Mouse (Mus musculus) left cerebral cortex, postnatal 14 days (tissue): ENCODE measurements around the gene Agpat2. TPM values are rescaled to one million over a fixed set of nuclear protein-coding genes. Genes with fewer than 3 reads are reported as not detected.
A peak's percentile ranks its signal among the peaks of the same experiment; 100 is the strongest.

ENCODE experiments used
- DNase-seq, 2 experiments: peaks; one replicate each; pipeline ENCODE4 v3.0.0; 2021 to 2022; ENCODE audit warnings: low spot score in 2 of 2, mixed read lengths in 1 of 2
- intact Hi-C: fragments of 180-260 bp; cut with DNase I; formaldehyde crosslinking; loops from one replicate; pipeline ENCODE4 v1.15.1; 2025
- long read RNA-seq, 2 experiments: library from polyadenylated mRNA; stranded (forward); transcript quantifications; one replicate each; pipeline ENCODE4 v2.0.0; 2021
- total RNA-seq, 2 experiments: library from RNA; stranded (reverse); gene quantifications; 2 replicates each; pipeline ENCODE4 v1.2.3; 2021

The Agpat2 gene
- total RNA-seq: 1 to 10 TPM in 1 of 2 experiments, under 1 TPM in 1; 0.72 to 1.3 TPM
- long read RNA-seq, experiment 1, partial matches to known transcripts: 0 of 2 reads
- long read RNA-seq, experiment 1, other reads (novel, unspliced or antisense): 0 of 2 reads
- long read RNA-seq, experiment 2, partial matches to known transcripts: 0 of 1 reads
- long read RNA-seq, experiment 2, other reads (novel, unspliced or antisense): 0 of 1 reads

GRCm38 (mm10) chr2:26603720-26604671 is at the start of gene Agpat2:
Gene Agpat2 (minus strand): TSS chr2:26604417.
- intact Hi-C loops: no loop called here
- DNase-seq: peak; percentile 22 to 60

DNA sequence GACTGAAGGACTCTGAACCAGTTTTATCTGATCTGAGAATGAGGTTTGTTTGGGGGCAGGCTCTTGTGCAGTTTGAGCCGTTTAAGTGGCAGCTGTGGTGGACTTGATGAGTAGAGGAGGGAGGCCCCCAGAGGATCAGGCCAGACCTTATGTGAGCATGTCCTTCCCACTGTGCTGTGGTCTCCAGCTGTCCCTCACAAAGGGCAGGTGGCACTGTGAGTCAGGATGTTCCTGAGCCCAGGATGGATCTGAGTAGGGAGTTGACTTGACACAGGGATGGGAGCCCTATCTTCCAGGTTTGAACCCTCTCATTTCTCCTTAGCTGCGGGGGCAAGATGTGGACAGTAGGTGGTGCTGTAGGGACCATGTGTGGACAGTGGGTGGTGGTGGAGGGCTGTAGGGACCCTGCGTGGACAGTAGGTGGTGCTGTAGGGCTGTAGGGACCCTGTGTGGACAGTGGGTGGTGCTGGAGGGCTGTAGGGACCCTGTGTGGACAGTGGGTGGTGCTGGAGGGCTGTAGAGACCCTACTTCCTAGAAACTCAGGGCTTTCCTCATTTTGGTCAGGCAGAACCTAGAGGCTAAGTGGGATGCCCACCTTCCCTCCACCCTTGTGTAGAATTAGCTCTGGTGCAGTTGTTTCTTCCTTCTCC is 42.6 kb upstream of the Agpat2 start:
- peak; percentile 77 to 87 for DNase-seq
- intact Hi-C loops: loop anchor here (10.0 kb wide), 1 partner anchor 258 kb away; the partner anchor contains the start of gene Surf6

GRCm38 (mm10) chr2:26643942-26644341 is 39.7 kb upstream of the Agpat2 start:
- intact Hi-C loops: loop anchor here (10.0 kb wide), 1 partner anchor 261 kb away; the partner anchor contains the start of gene Surf6
- DNase-seq: no peak

- no peak for DNase-seq
- intact Hi-C loops: loop anchor here (10.0 kb wide), 1 partner anchor 264 kb away; the partner anchor contains the start of gene Surf6
Measured at GRCm38 (mm10) chr2:26641006-26641647, 36.9 kb upstream of the Agpat2 start.

- intact Hi-C loops: loop anchor here (10.0 kb wide), 1 partner anchor 265 kb away; the partner anchor contains the start of gene Surf6
Measured at GRCm38 (mm10) chr2:26639838-26640830, 35.9 kb upstream of the Agpat2 start.

DNA sequence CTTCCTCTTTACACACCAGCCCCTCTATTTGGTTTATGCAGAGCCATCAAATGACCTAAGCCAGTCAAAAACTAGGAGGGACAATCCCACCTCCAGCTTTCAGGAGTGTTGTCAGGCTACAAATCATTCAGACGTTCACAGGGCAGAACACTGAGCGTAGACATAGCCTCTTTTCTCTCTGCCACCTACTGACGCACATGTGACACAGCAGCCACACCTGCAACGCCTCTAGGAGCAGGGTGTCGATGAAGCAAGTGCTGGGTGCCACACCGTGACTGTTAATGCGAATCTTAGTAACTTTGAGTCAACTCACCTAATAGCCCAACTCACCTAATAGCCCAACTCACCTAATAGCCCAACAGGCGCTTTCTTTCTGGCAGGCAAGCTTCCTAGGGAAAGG is 34.9 kb upstream of the Agpat2 start:
- intact Hi-C loops: no loop called here
- no peak for DNase-seq

More at GRCm38 (mm10) chr2:26639838-26640830, 35.9 kb upstream of the Agpat2 start:
- DNase-seq: peak; percentile 97 to 100

- DNase-seq: no peak
- intact Hi-C loops: no loop called here
Measured at GRCm38 (mm10) chr2:26638572-26638971, 34.4 kb upstream of the Agpat2 start.

GRCm38 (mm10) chr2:26638039-26638438 is 33.8 kb upstream of the Agpat2 start:
- no peak for DNase-seq
- intact Hi-C loops: no loop called here

DNA sequence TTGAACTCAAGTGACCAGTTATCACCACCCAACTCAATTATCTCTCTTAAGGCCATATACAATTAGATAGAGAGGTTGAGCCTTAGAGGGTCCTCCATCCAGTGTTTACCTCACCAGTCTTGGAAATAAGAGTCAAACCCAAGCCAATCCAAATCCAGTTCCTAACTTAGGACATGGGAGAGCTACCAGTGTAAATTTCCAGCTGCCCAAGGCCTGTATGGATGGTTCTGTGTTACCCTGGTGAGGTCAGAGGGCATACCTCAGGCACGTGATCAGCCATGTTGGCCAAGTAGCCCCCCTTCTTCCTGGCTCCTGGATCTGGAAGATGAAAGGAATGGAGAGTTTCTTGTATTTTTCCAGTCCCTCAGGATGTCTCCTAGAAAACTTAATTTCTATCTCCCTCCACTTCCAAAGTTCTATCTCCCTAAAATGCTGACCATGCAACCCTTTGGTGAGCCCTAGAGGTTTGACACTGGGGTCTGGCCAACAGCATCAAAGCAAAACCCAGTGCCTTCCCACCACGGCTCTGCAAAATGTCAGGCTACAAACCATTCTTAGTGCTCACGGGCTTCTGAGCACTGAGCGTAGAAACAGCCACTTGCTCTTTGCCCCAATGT is 33.2 kb upstream of the Agpat2 start:
- intact Hi-C loops: no loop called here

GRCm38 (mm10) chr2:26636325-26636635 is 32.1 kb upstream of the Agpat2 start:
- no peak for DNase-seq
- intact Hi-C loops: no loop called here

More for the DNA sequence above, 33.2 kb upstream of the Agpat2 start:
- no peak for DNase-seq

DNA sequence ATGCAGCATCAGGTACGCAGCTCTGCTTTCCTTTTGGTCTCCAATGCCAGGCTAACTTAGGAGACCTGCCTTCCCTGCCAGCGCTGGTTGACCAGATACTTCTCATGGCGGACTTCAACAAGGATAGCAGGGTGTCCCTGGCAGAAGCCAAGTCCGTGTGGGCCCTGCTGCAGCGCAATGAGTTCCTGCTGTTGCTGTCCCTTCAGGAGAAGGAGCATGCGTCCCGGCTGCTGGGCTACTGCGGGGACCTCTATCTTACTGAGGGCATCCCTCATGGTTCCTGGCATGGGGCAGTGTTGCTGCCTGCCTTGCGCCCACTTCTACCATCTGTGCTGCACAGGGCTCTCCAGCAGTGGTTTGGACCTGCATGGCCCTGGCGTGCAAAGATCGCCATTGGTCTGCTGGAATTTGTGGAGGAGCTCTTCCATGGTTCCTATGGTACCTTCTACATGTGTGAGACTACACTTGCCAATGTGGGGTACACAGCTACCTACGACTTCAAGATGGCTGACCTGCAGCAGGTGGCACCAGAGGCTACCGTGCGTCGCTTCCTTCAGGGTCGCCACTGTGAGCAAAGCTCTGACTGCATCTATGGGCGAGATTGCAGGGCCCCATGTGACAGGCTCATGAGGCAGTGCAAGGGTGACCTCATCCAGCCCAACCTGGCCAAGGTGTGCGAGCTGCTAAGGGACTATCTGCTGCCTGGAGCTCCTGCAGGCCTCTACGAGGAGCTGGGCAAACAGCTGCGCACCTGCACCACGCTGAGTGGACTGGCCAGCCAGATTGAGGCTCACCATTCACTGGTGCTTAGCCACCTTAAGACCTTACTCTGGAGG is 31.5 kb upstream of the Agpat2 start:
- intact Hi-C loops: no loop called here
- DNase-seq: no peak

- DNase-seq: no peak
- intact Hi-C loops: loop anchor here (5.0 kb wide), 1 partner anchor 188 kb away; the partner anchor contains the start of gene Sec16a
Measured at GRCm38 (mm10) chr2:26634629-26635488, 30.6 kb upstream of the Agpat2 start.

DNA sequence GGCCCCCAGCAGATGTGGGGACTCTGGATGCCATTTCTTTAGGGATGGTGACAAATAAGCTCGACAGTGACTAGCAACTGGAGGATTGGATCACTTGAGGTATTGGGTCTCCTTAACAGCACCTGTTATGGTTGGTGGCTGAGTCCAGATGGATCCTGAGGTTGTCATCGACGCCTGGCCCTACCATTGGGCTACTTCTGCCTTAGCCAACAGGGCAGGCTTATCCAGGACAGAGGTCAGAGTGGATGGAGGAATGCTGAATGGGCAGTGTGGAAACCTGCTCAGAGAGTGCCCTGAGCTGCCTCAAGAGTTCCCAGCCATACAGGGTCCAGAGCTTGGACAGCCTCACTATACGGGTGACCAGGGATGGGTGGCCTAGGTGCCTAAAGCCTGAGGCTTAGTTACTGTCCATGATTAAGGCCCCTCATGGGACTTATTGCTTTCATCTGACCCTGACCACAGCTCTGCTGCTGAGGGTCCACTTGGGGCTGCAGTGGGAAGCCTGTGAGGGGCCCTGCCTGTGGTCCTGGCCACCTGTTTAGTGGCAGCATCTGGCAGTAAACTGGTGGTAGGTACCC is 29.8 kb upstream of the Agpat2 start:
- no peak for DNase-seq
- intact Hi-C loops: loop anchor here (5.0 kb wide), 1 partner anchor 187 kb away; the partner anchor contains the start of gene Sec16a

DNA sequence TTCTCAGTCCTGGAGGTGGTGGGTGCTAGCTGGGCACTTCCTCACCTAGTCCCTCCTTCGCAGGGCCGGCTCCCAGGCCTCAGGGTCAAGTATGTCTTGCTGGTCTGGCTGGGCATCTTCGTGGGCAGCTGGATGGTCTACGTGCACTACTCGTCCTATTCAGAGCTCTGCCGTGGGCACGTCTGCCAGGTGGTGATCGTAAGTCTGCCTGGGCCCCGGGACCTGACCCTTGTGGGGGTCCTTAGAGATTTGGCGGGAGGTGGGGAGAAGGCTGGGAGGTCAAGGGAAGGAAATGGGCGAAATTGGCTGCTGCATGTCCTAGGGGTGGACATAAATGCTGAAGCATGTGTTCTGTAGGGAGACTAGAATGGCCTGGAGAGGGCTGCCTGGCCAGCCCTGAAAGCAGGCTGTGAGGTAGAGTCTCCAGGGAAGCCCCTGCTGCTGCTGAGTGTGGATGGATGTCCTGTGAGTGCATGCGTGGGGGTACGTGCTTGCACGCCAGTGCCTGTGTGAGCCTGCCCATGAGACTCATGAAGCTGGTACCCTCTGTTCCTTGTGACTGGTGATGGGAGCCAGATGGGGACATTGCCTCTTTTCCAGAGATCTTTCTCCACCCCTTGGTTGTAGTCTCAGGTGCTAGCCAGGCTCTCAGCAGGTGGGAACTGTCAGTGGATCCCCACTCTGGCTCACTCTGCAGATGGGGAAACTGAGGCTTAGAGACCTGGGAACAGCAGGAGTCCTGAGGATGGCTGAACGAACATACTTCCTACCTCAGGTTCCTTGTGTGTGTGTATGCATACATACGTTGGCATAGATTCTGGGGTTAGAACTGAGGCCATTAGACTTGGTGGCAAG is 28.6 kb upstream of the Agpat2 start:
- no peak for DNase-seq
- intact Hi-C loops: loop anchor here (5.0 kb wide), 1 partner anchor 185 kb away; the partner anchor contains the start of gene Sec16a
